Mouse (Mus musculus) neural tube, embryonic 11.5 days (tissue): Measurements from ENCODE around the gene Ctr9. TPM values are rescaled to one million over a fixed set of nuclear protein-coding genes. Genes with fewer than 3 reads are reported as not detected.
A peak's percentile ranks its signal among the peaks of the same experiment; 100 is the strongest.

Experiments used
- ATAC-seq: fragments of 200-750 bp; cut with Nextera tagmentation; 2 replicates; pipeline ENCODE4 v1.8.0; 2017; ENCODE audit warnings: moderate number of reproducible peaks, mild to moderate bottlenecking, moderate TSS enrichment, moderate library complexity; ENCODE audit not compliant: insufficient read depth, low FRiP score, low TSS enrichment
- DNase-seq: peaks from one replicate; pipeline ENCODE4 v3.0.0-alpha.2; 2015; ENCODE audit warnings: low spot score
- H3K27ac ChIP-seq: fragments of 300-500 bp; sonication (generic); 2 replicates; pipeline ENCODE4 v1.5.1; 2014; ENCODE audit warnings: low read depth, mild to moderate bottlenecking, low read length
- H3K27me3 ChIP-seq: fragments of 300-500 bp; sonication (generic); 2 replicates; pipeline ENCODE4 v1.6.1; 2014; ENCODE audit warnings: mild to moderate bottlenecking, low read length, mixed read lengths; ENCODE audit not compliant: control insufficient read depth, insufficient read depth
- H3K36me3 ChIP-seq: fragments of 300-500 bp; sonication (generic); 2 replicates; pipeline ENCODE4 v1.6.1; 2014; ENCODE audit warnings: mild to moderate bottlenecking, low read length, moderate library complexity, mixed read lengths; ENCODE audit not compliant: control insufficient read depth, insufficient read depth
- H3K4me1 ChIP-seq: fragments of 300-500 bp; sonication (generic); 2 replicates; pipeline ENCODE4 v1.6.1; 2014; ENCODE audit warnings: low read length, mixed read lengths; ENCODE audit not compliant: control insufficient read depth, insufficient read depth
- H3K4me2 ChIP-seq: fragments of 300-500 bp; sonication (generic); 2 replicates; pipeline ENCODE4 v1.6.1; 2014; ENCODE audit warnings: low read depth, mild to moderate bottlenecking, moderate library complexity
- H3K4me3 ChIP-seq: fragments of 300-500 bp; sonication (generic); 2 replicates; pipeline ENCODE4 v1.5.1; 2014; ENCODE audit warnings: low read depth, low read length
- H3K9ac ChIP-seq: fragments of 300-500 bp; sonication (generic); 2 replicates; pipeline ENCODE4 v1.6.1; 2014; ENCODE audit warnings: mild to moderate bottlenecking, low read length
- H3K9me3 ChIP-seq: fragments of 300-500 bp; sonication (generic); 2 replicates; pipeline ENCODE4 v1.6.1; 2016; ENCODE audit warnings: low read length; ENCODE audit not compliant: control insufficient read depth
- WGBS: fragments of 180-500 bp; shearing (Covaris S2); extraction: QIAGEN DNeasy Blood & Tissue Kit; methylation state at CpG from one replicate; pipeline ENCODE4 v1.1.7; 2014; 5-methylcytosine and 5-hydroxymethylcytosine counted together
- polyA plus RNA-seq: library from polyadenylated mRNA; unstranded; fragments of >200 nt; fragmentation: Nextera tagmentation; extraction: Ambion mirVana; gene quantifications from 2 replicates; pipeline ENCODE4 v1.2.1, GENCODE M21; 2014

Ctr9 gene
- polyA plus RNA-seq, 1 experiment from 2014 or later = 99.7 TPM

- WGBS = 94% methylated on average over 3 of the region's 3 CpGs
- Histone ChIP-seq H3K9me3 (no peaks in the 10 kb centered on the region), H3K4me1 (peaks cover 19% of the 10 kb centered on the region), H3K36me3 (peaks cover 29% of the 10 kb centered on the region), H3K27ac (no peak overlapping the region), H3K4me2 (peak overlapping the region; percentile 61), H3K4me3 (peak overlapping the region; percentile 93), H3K9ac (peak overlapping the region; percentile 100), H3K27me3 (no peaks in the 10 kb centered on the region)
- ATAC-seq (no peak), DNase-seq (no peak)
These were observed 52.1 kb downstream of the Ctr9 start for GRCm38 (mm10) chr7:111080876-111081275.

- Histone ChIP-seq H3K4me1 (peaks cover 19% of the 10 kb centered on the region), H3K27me3 (no peaks in the 10 kb centered on the region), H3K9me3 (no peaks in the 10 kb centered on the region), H3K36me3 (peaks cover 22% of the 10 kb centered on the region), H3K4me3 (peak overlapping the region; percentile 93), H3K4me2 (peak overlapping the region; percentile 61; the same call in 1 of the 2 replicates), H3K9ac (peak overlapping the region; percentile 100), H3K27ac (peak overlapping the region; percentile 100)
- under 1% methylated on average over 83 of the region's 83 CpGs for WGBS
- peak; percentile 89 for DNase-seq
- ATAC-seq = peak; percentile 68
These were observed 53.5 kb downstream of the Ctr9 start for GRCm38 (mm10) chr7:111082043-111082821.

GRCm38 (mm10) chr7:111082822-111083732, 54.3 kb downstream of the Ctr9 start, which contains the start of gene Eif4g2:
Gene Eif4g2 (minus strand): TSS chr7:111083030.
- DNase-seq (peak; percentile 99), ATAC-seq (peak; percentile 98)
- no peaks in the 10 kb centered on the region for H3K27me3 ChIP-seq
- H3K4me1 ChIP-seq = peaks cover 19% of the 10 kb centered on the region
- peaks cover 16% of the 10 kb centered on the region for H3K36me3 ChIP-seq
- peak within 1 kb of the TSS; percentile 93 for H3K4me3 ChIP-seq
- WGBS = under 1% methylated on average over 63 of the region's 70 CpGs
- H3K9me3 ChIP-seq = no peaks in the 10 kb centered on the region
- H3K27ac ChIP-seq = peak within 1 kb of the TSS; percentile 100
- H3K9ac ChIP-seq = peak within 1 kb of the TSS; percentile 100
- H3K4me2 ChIP-seq = peak within 1 kb of the TSS; percentile 61

GRCm38 (mm10) chr7:111083733-111084120, 55.0 kb downstream of the Ctr9 start:
- H3K27me3 ChIP-seq = no peaks in the 10 kb centered on the region
- H3K9me3 ChIP-seq = no peaks in the 10 kb centered on the region
- peak overlapping the region; percentile 61 for H3K4me2 ChIP-seq
- 13% methylated on average over 4 of the region's 4 CpGs for WGBS
- H3K4me1 ChIP-seq = peaks cover 19% of the 10 kb centered on the region
- H3K36me3 ChIP-seq = peaks cover 12% of the 10 kb centered on the region
- ATAC-seq (no peak), DNase-seq (no peak)
- H3K4me3 ChIP-seq = peak overlapping the region; percentile 93
- H3K27ac ChIP-seq = peak overlapping the region; percentile 100
- peak overlapping the region; percentile 100 for H3K9ac ChIP-seq

GRCm38 (mm10) chr7:111084443-111084842, 55.7 kb downstream of the Ctr9 start:
- Histone ChIP-seq H3K4me1 (peaks cover 18% of the 10 kb centered on the region), H3K4me2 (no peak overlapping the region), H3K4me3 (no peak overlapping the region), H3K27me3 (no peaks in the 10 kb centered on the region), H3K9ac (no peak overlapping the region), H3K27ac (no peak overlapping the region), H3K9me3 (no peaks in the 10 kb centered on the region), H3K36me3 (peaks cover 8% of the 10 kb centered on the region)
- no peak for DNase-seq
- ATAC-seq = no peak
- WGBS = 85% methylated on average over 2 of the region's 2 CpGs

- Histone ChIP-seq H3K4me1 (peaks cover 11% of the 10 kb centered on the region), H3K9ac (no peak overlapping the region), H3K36me3 (peaks cover 3% of the 10 kb centered on the region; the same call in 1 of the 2 replicates), H3K9me3 (no peaks in the 10 kb centered on the region), H3K27ac (no peak overlapping the region), H3K27me3 (no peaks in the 10 kb centered on the region), H3K4me3 (no peak overlapping the region), H3K4me2 (no peak overlapping the region)
- ATAC-seq (no peak), DNase-seq (no peak)
These were observed 56.4 kb downstream of the Ctr9 start for GRCm38 (mm10) chr7:111085153-111085552.

GRCm38 (mm10) chr7:111095169-111095568, 66.4 kb downstream of the Ctr9 start:
- 91% methylated on average over 2 of the region's 2 CpGs for WGBS
- no peak overlapping the region for H3K27ac ChIP-seq
- no peak for ATAC-seq

GRCm38 (mm10) chr7:111098196-111098595, 69.4 kb downstream of the Ctr9 start:
- Histone ChIP-seq H3K4me1 (no peaks in the 10 kb centered on the region), H3K4me3 (no peak overlapping the region), H3K36me3 (no peaks in the 10 kb centered on the region), H3K27me3 (no peaks in the 10 kb centered on the region), H3K9me3 (no peaks in the 10 kb centered on the region), H3K27ac (no peak overlapping the region), H3K9ac (no peak overlapping the region), H3K4me2 (no peak overlapping the region)
- no peak for ATAC-seq
- DNase-seq = no peak
- 90% methylated on average over 1 of the region's 1 CpGs for WGBS

More at GRCm38 (mm10) chr7:111095169-111095568, 66.4 kb downstream of the Ctr9 start:
- Histone ChIP-seq H3K4me2 (no peak overlapping the region), H3K36me3 (no peaks in the 10 kb centered on the region), H3K4me3 (no peak overlapping the region), H3K4me1 (no peaks in the 10 kb centered on the region), H3K9ac (no peak overlapping the region), H3K27me3 (no peaks in the 10 kb centered on the region), H3K9me3 (no peaks in the 10 kb centered on the region)
- no peak for DNase-seq
